Mouse (Mus musculus) forebrain, embryonic 15.5 days (tissue): ENCODE data around the gene Ptbp3. TPM values are rescaled to one million over a fixed set of nuclear protein-coding genes. Genes with fewer than 3 reads are reported as not detected.

Experiments used
- ATAC-seq: fragments of 200-750 bp; cut with Nextera tagmentation; replicated peaks from 2 replicates; pipeline ENCODE4 v1.8.0; 2017; ENCODE audit warnings: mild to moderate bottlenecking, moderate TSS enrichment, moderate library complexity
- H3K27ac ChIP-seq: fragments of 300-500 bp; sonication (generic); replicated peaks from 2 replicates; pipeline ENCODE4 v1.5.1; 2015; ENCODE audit warnings: mild to moderate bottlenecking, inconsistent platforms
- H3K27me3 ChIP-seq: fragments of 300-500 bp; sonication (generic); 2 replicates; pipeline ENCODE4 v1.6.1; 2015; ENCODE audit warnings: inconsistent platforms
- H3K36me3 ChIP-seq: fragments of 300-500 bp; sonication (generic); 2 replicates; pipeline ENCODE4 v1.6.1; 2015; ENCODE audit warnings: mild to moderate bottlenecking, inconsistent platforms
- H3K4me1 ChIP-seq: fragments of 300-500 bp; sonication (generic); 2 replicates; pipeline ENCODE4 v1.6.1; 2015; ENCODE audit warnings: inconsistent platforms
- H3K4me2 ChIP-seq: fragments of 300-500 bp; sonication (generic); replicated peaks from 2 replicates; pipeline ENCODE4 v1.6.1; 2015; ENCODE audit warnings: mild to moderate bottlenecking, inconsistent platforms
- H3K4me3 ChIP-seq: fragments of 300-500 bp; sonication (generic); 2 replicates; pipeline ENCODE4 v1.5.1; 2015; ENCODE audit warnings: mild to moderate bottlenecking, inconsistent platforms
- H3K9ac ChIP-seq: fragments of 300-500 bp; sonication (generic); replicated peaks from 2 replicates; pipeline ENCODE4 v1.6.1; 2015; ENCODE audit warnings: mild to moderate bottlenecking, inconsistent platforms
- H3K9me3 ChIP-seq: fragments of 300-500 bp; sonication (generic); 2 replicates; pipeline ENCODE4 v1.6.1; 2016; ENCODE audit warnings: inconsistent platforms
- WGBS: fragments of 180-500 bp; shearing (Covaris S2); methylation state at CpG from one replicate; pipeline ENCODE4 v1.1.7; 2015; ENCODE audit warnings: mixed read lengths; 5-methylcytosine and 5-hydroxymethylcytosine counted together
- polyA plus RNA-seq: library from polyadenylated mRNA; unstranded; fragments of >200 nt; fragmentation: Nextera tagmentation; extraction: Ambion mirVana; gene quantifications from 2 replicates; pipeline ENCODE4 v1.2.1, GENCODE M21; 2015

Gene Ptbp3
- polyA plus RNA-seq, 1 experiment from 2014 or later = 19.3 TPM

- 60% methylated on average over 6 of the region's 6 CpGs for WGBS
- no peak for ATAC-seq
- Histone ChIP-seq H3K27me3 (peaks cover 3% of the 10 kb centered on the region; the same call in 1 of the 2 replicates), H3K36me3 (no peaks in the 10 kb centered on the region), H3K4me3 (no peak overlapping the region), H3K9ac (no peak overlapping the region), H3K9me3 (no peaks in the 10 kb centered on the region), H3K27ac (no peak overlapping the region), H3K4me2 (no peak overlapping the region), H3K4me1 (peaks cover 7% of the 10 kb centered on the region; the same call in 1 of the 2 replicates)
Observed at GRCm38 (mm10) chr4:59462494-59462893, 86.7 kb downstream of the Ptbp3 start.

DNA sequence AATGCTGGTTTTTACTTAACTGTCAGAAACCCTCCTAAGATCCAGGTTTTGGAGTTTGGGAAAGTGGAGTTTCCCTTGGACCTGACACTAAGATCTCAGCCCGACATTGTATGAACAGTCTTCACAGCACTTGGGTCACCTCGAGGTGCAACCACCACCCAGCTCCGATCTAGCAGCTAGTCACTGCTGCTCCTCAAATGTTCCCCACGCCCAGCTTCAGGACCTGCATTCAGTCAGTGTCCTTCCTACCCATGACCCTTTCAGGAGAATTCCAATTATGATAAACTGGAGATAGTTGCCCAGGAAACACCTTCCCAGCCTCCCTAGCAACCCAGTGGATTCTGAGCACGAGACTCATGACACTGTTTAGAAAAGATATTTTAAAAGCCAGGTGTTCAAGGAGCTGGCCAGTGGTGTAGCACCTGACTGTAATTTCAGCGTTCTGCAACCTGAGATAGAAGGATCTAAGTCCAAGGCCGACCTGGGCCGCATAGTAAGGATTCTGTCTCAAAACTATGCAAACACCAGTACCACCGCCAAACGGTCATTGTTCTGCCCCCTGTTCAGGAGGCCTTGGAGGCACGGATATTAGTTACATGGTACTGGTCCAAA, 87.9 kb downstream of the Ptbp3 start:
- Histone ChIP-seq H3K4me1 (peaks cover 7% of the 10 kb centered on the region; the same call in 1 of the 2 replicates), H3K9me3 (no peaks in the 10 kb centered on the region), H3K27me3 (peaks cover 3% of the 10 kb centered on the region; the same call in 1 of the 2 replicates), H3K9ac (no peak overlapping the region), H3K27ac (no peak overlapping the region), H3K36me3 (no peaks in the 10 kb centered on the region), H3K4me3 (no peak overlapping the region), H3K4me2 (no peak overlapping the region)
- WGBS = 91% methylated on average over 11 of the region's 11 CpGs
- no peak for ATAC-seq

DNA sequence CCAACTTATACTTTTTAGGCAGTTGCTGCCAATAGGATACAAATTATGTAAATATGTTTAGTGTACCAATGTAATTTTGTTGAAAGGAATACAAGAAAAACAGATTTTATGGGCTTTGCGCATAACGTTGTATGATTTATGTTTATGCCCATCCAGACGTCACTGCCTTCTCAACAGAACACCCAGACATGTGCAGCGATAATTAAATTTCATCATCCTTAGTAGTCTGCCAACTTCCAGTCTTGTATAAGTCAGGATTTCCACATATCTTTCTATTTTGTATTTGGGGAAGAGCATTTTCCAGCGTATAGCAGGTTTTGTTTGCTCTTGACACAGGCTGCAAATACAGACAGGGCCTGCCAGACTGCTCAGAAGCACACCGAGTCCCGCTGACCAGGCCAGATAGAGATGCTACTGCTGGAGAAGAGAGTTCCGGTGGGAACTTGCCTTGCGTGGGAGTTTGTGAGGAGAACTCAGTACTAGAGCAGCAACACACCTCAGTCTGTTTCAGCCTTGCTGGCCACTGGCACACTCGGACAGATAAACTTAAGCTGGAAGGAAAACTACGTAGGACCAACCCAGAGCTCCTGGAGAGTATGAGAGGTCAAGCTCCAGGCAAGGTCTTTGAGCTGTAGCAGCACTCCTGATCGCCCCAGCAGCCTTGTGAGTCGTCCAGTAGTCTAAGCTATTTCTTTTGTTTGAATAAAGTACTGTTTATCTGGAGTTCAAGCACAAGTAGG, 89.8 kb downstream of the Ptbp3 start:
- WGBS = 74% methylated on average over 13 of the region's 13 CpGs
- Histone ChIP-seq H3K9me3 (no peaks in the 10 kb centered on the region), H3K4me1 (peaks cover 7% of the 10 kb centered on the region; the same call in 1 of the 2 replicates), H3K27ac (no peak overlapping the region), H3K27me3 (peaks cover 3% of the 10 kb centered on the region; the same call in 1 of the 2 replicates), H3K4me2 (no peak overlapping the region), H3K4me3 (no peak overlapping the region), H3K36me3 (no peaks in the 10 kb centered on the region), H3K9ac (no peak overlapping the region)
- peak; percentile 50 for ATAC-seq

DNA sequence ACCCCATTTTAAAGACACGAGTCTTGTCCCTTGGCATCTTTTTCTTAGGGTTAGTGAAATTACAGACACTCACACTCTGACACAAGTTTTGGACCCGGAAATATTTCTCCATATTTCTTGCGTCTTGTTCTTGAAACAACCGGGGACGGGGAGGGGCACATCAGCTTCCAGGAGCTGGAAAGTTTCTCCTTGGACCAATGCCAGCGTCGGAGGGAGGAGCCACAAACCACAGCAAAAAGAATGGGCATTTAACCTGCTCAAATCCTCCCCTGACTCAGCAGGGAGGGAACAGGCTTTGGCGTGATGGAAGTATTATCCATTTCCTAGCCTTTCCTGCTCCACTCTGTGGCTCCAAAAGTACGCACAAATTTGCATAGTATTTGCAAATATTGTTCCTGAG, 91.2 kb downstream of the Ptbp3 start:
- H3K4me2 ChIP-seq = no peak overlapping the region
- no peak for ATAC-seq
- no peaks in the 10 kb centered on the region for H3K36me3 ChIP-seq
- no peak overlapping the region for H3K4me3 ChIP-seq
- H3K9ac ChIP-seq = no peak overlapping the region
- no peaks in the 10 kb centered on the region for H3K9me3 ChIP-seq
- 36% methylated on average over 9 of the region's 9 CpGs for WGBS
- no peak overlapping the region for H3K27ac ChIP-seq
- H3K4me1 ChIP-seq = peaks cover 7% of the 10 kb centered on the region; the same call in 1 of the 2 replicates
- peaks cover 3% of the 10 kb centered on the region; the same call in 1 of the 2 replicates for H3K27me3 ChIP-seq

GRCm38 (mm10) chr4:59457091-59457490, 92.1 kb downstream of the Ptbp3 start:
- Histone ChIP-seq H3K4me1 (peaks cover 7% of the 10 kb centered on the region; the same call in 1 of the 2 replicates), H3K36me3 (no peaks in the 10 kb centered on the region), H3K27me3 (peaks cover 3% of the 10 kb centered on the region; the same call in 1 of the 2 replicates), H3K9ac (no peak overlapping the region), H3K4me2 (no peak overlapping the region), H3K4me3 (no peak overlapping the region), H3K9me3 (no peaks in the 10 kb centered on the region), H3K27ac (no peak overlapping the region)
- no peak for ATAC-seq
- WGBS = 89% methylated on average over 5 of the region's 5 CpGs

GRCm38 (mm10) chr4:59455465-59455864, 93.7 kb downstream of the Ptbp3 start:
- Histone ChIP-seq H3K4me2 (no peak overlapping the region), H3K4me3 (no peak overlapping the region), H3K9me3 (no peaks in the 10 kb centered on the region), H3K36me3 (no peaks in the 10 kb centered on the region), H3K9ac (no peak overlapping the region), H3K27me3 (peaks cover 3% of the 10 kb centered on the region; the same call in 1 of the 2 replicates), H3K27ac (no peak overlapping the region), H3K4me1 (peaks cover 7% of the 10 kb centered on the region; the same call in 1 of the 2 replicates)
- no peak for ATAC-seq
- 79% methylated on average over 2 of the region's 2 CpGs for WGBS

GRCm38 (mm10) chr4:59454046-59454445, 95.1 kb downstream of the Ptbp3 start:
- H3K36me3 ChIP-seq = no peaks in the 10 kb centered on the region
- no peaks in the 10 kb centered on the region for H3K9me3 ChIP-seq
- H3K9ac ChIP-seq = no peak overlapping the region
- H3K4me1 ChIP-seq = peaks cover 4% of the 10 kb centered on the region; the same call in 1 of the 2 replicates
- no peak for ATAC-seq
- 77% methylated on average over 3 of the region's 3 CpGs for WGBS
- H3K27me3 ChIP-seq = no peaks in the 10 kb centered on the region
- H3K4me3 ChIP-seq = no peak overlapping the region
- no peak overlapping the region for H3K27ac ChIP-seq
- no peak overlapping the region for H3K4me2 ChIP-seq

DNA sequence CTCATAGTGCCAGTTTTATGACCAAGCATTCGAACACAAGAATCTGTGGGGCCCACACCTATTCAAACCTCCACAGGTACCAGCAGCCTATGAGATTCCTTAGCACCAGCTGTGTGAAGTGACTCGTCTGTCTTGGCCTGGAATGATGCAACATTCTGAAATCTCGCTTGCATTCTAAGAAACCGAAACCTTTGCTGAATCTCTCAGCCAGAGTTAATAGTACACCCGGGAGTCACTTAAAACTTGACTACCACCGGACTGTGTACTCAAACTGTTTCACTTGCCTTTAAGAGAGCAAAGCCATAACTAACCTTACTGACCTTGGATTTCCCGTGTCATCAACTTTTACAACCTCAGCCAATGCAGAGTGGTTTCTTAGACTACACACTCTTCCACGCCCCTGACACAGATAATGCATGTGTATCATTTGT, 96.6 kb downstream of the Ptbp3 start:
- Histone ChIP-seq H3K36me3 (no peaks in the 10 kb centered on the region), H3K9ac (no peak overlapping the region), H3K4me3 (no peak overlapping the region), H3K4me1 (no peaks in the 10 kb centered on the region), H3K9me3 (no peaks in the 10 kb centered on the region), H3K4me2 (no peak overlapping the region), H3K27me3 (no peaks in the 10 kb centered on the region), H3K27ac (no peak overlapping the region)
- 91% methylated on average over 8 of the region's 8 CpGs for WGBS
- no peak for ATAC-seq

- Histone ChIP-seq H3K9me3 (no peaks in the 10 kb centered on the region), H3K4me3 (no peak overlapping the region), H3K9ac (no peak overlapping the region), H3K27me3 (no peaks in the 10 kb centered on the region), H3K36me3 (no peaks in the 10 kb centered on the region), H3K4me2 (no peak overlapping the region), H3K27ac (no peak overlapping the region), H3K4me1 (no peaks in the 10 kb centered on the region)
- WGBS = 86% methylated on average over 3 of the region's 3 CpGs
- no peak for ATAC-seq
Observed at GRCm38 (mm10) chr4:59450906-59451305, 98.3 kb downstream of the Ptbp3 start.

- H3K36me3 ChIP-seq = no peaks in the 10 kb centered on the region
- WGBS = 88% methylated on average over 6 of the region's 6 CpGs
- H3K27ac ChIP-seq = no peak overlapping the region
- H3K4me1 ChIP-seq = no peaks in the 10 kb centered on the region
- H3K4me3 ChIP-seq = no peak overlapping the region
- H3K9ac ChIP-seq = no peak overlapping the region
- no peaks in the 10 kb centered on the region for H3K9me3 ChIP-seq
- no peak overlapping the region for H3K4me2 ChIP-seq
- no peak for ATAC-seq
- no peaks in the 10 kb centered on the region for H3K27me3 ChIP-seq
Observed at GRCm38 (mm10) chr4:59450234-59450854, 98.8 kb downstream of the Ptbp3 start.

- no peaks in the 10 kb centered on the region for H3K27me3 ChIP-seq
- no peaks in the 10 kb centered on the region for H3K9me3 ChIP-seq
- 50% methylated on average over 1 of the region's 1 CpGs for WGBS
- H3K4me2 ChIP-seq = no peak overlapping the region
- no peaks in the 10 kb centered on the region for H3K4me1 ChIP-seq
- H3K4me3 ChIP-seq = no peak overlapping the region
- no peak overlapping the region for H3K27ac ChIP-seq
- no peak for ATAC-seq
- no peak overlapping the region for H3K9ac ChIP-seq
- no peaks in the 10 kb centered on the region for H3K36me3 ChIP-seq
Observed at GRCm38 (mm10) chr4:59447296-59447695, 101.9 kb downstream of the Ptbp3 start.

DNA sequence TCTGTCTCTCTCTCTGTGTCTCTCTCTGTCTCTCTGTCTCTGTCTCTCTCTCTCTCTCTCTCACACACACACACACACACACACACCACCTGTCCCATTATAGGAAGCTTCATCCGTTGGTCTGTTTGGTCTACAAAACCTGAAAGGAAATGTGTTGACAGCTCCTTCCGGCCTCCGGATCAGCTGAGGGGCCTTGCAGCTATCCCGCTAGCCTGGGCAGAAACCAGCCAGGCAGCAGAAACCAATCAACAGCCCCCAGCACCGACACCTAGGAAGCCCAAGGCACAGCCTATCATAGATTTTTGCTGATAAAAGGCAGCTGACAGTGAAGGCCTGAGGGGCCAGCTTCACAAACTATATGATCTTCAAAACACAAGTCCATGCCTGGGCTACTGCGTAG, 103.6 kb downstream of the Ptbp3 start:
- H3K9me3 ChIP-seq = no peaks in the 10 kb centered on the region
- no peaks in the 10 kb centered on the region for H3K36me3 ChIP-seq
- H3K27ac ChIP-seq = no peak overlapping the region
- H3K4me1 ChIP-seq = no peaks in the 10 kb centered on the region
- no peaks in the 10 kb centered on the region for H3K27me3 ChIP-seq
- 88% methylated on average over 6 of the region's 6 CpGs for WGBS
- no peak overlapping the region for H3K4me3 ChIP-seq
- no peak overlapping the region for H3K9ac ChIP-seq
- ATAC-seq = no peak
- no peak overlapping the region for H3K4me2 ChIP-seq
